Mouse (Mus musculus) CD4-positive, CD25-positive, alpha-beta regulatory T cell, adult 2 months (primary cell): ENCODE data around the gene Topors.
"Not testable (repeated sequence)": the region's sequence is repeated elsewhere in the genome, so short reads cannot be mapped to it uniquely, and the experiment has no call there.

ENCODE experiments used
- DNase-seq: peaks from one replicate; pipeline ENCODE4 v3.0.0-alpha.2; 2012; ENCODE audit warnings: low read depth, low spot score

Gene Topors

GRCm38 (mm10) chr4:40269430-40270032 is at the start of gene Topors, which contains the start of gene Smim27:
Topors (minus strand) TSS chr4:40269850.
Smim27 (plus strand) TSS chr4:40269579.
- DNase-seq = peak; percentile 96

- DNase-seq = no peak
Observed at GRCm38 (mm10) chr4:40317404-40317803, 47.8 kb upstream of the Topors start.

- DNase-seq = peak; percentile 12
Observed at GRCm38 (mm10) chr4:40313026-40313425, 43.4 kb upstream of the Topors start.

GRCm38 (mm10) chr4:40312213-40312612 is 42.6 kb upstream of the Topors start:
- no peak for DNase-seq

- DNase-seq = no peak
Observed at GRCm38 (mm10) chr4:40310796-40311383, 41.2 kb upstream of the Topors start.

- DNase-seq = no peak
Observed at GRCm38 (mm10) chr4:40309682-40310081, 40.0 kb upstream of the Topors start.

- peak; percentile 22 for DNase-seq
Observed at GRCm38 (mm10) chr4:40302445-40303125, 32.9 kb upstream of the Topors start.

- DNase-seq = peak; percentile 76
Observed at GRCm38 (mm10) chr4:40301076-40301789, 31.6 kb upstream of the Topors start.

- no peak for DNase-seq
Observed at GRCm38 (mm10) chr4:40299169-40299568, 29.5 kb upstream of the Topors start.

GRCm38 (mm10) chr4:40291511-40291910 is 21.9 kb upstream of the Topors start:
- not testable (repeated sequence) for DNase-seq

- DNase-seq = no peak
Observed at GRCm38 (mm10) chr4:40289046-40289445, 19.4 kb upstream of the Topors start.

- no peak for DNase-seq
Observed at GRCm38 (mm10) chr4:40287415-40287814, 17.8 kb upstream of the Topors start.

GRCm38 (mm10) chr4:40285582-40285981 is 15.9 kb upstream of the Topors start:
- peak; percentile 88 for DNase-seq

- peak; percentile 96 for DNase-seq
Observed at GRCm38 (mm10) chr4:40279276-40279900, 9.7 kb upstream of the Topors start, which contains the start of gene Ndufb6. Ndufb6 (minus strand) TSS chr4:40279421.

- DNase-seq = no peak
Observed at GRCm38 (mm10) chr4:40278880-40279275, 9.2 kb upstream of the Topors start.

GRCm38 (mm10) chr4:40268835-40269234 is 815 bp downstream of the Topors start:
- DNase-seq = peak; percentile 55

GRCm38 (mm10) chr4:40268204-40268813 is 1.3 kb downstream of the Topors start:
- peak; percentile 93 for DNase-seq

- DNase-seq = no peak
Observed at GRCm38 (mm10) chr4:40267681-40268080, 2.0 kb downstream of the Topors start.

GRCm38 (mm10) chr4:40264321-40264720 is 5.3 kb downstream of the Topors start:
- no peak for DNase-seq

- no peak for DNase-seq
Observed at GRCm38 (mm10) chr4:40254385-40255103, 15.1 kb downstream of the Topors start.

GRCm38 (mm10) chr4:40253766-40254165 is 15.9 kb downstream of the Topors start:
- DNase-seq = no peak
